Mouse (Mus musculus): ENCODE results near the gene Dhodh. TPM values are rescaled to one million over a fixed set of nuclear protein-coding genes. Genes with fewer than 3 reads are reported as not detected.

Dhodh gene
- total and polyA plus RNA-seq, 2 experiments from 2014 or later, result 26.4 to 77.9 TPM

GRCm38 (mm10) chr8:109641236-109641635 is 32.8 kb upstream of the Dhodh start:
- WGBS, result 67% methylated on average over 5 of the region's 5 CpGs
- H3K9ac ChIP-seq (replicated peaks; ENCODE audit: low read depth, low read length), result no peak overlapping the region
- H3K9me3 ChIP-seq (replicated peaks; ENCODE audit: control insufficient read depth, low read length), result no peaks in the 10 kb centered on the region
- H3K4me3 ChIP-seq (ENCODE audit: low read depth, low read length), result no peak overlapping the region
- H3K27me3 ChIP-seq (ENCODE audit: control insufficient read depth, insufficient read depth, low read length), result no peaks in the 10 kb centered on the region
- TF ChIP-seq EP300 (IDR thresholded peaks at IDR 0.05; ENCODE audit: low read depth) (no peak), CTCF (IDR thresholded peaks at IDR 0.05; ENCODE audit: low read depth) (no peak)
- H3K27ac ChIP-seq (ENCODE audit: low read depth), result no peak overlapping the region
- DNase-seq (ENCODE audit: low spot score), result no peak
- no peak for ATAC-seq (ENCODE audit: insufficient read depth, low read depth)
- no peaks in the 10 kb centered on the region for H3K4me1 ChIP-seq (ENCODE audit: control insufficient read depth, insufficient read depth)
- H3K36me3 ChIP-seq (replicated peaks; ENCODE audit: control insufficient read depth, insufficient read depth, low read length), result no peaks in the 10 kb centered on the region
- no peak overlapping the region for H3K4me2 ChIP-seq (ENCODE audit: low read depth, low read length)

DNA sequence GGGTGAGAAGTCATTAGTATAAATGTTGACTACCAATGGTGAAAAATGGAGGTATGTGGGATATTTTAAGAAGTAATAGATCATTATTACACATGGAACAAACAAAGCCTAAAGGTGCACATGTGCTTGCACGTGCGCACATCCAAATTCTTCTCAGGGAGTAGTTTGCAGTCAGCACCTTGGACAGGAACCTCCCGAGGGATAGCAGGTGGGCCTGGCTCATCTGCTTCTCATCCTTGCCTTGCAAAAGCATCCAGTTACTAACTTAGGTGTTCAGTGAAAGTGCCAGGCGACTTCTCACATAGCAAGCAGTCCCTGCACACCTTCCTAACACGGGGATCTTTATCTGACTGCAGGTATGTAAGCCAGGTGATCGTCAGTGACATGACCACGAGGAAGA is 31.9 kb upstream of the Dhodh start:
- TF ChIP-seq CTCF (IDR thresholded peaks at IDR 0.05; ENCODE audit: low read depth) (no peak), EP300 (IDR thresholded peaks at IDR 0.05; ENCODE audit: low read depth) (no peak)
- Histone ChIP-seq H3K9ac (replicated peaks; ENCODE audit: low read depth, low read length) (no peak overlapping the region), H3K36me3 (replicated peaks; ENCODE audit: control insufficient read depth, insufficient read depth, low read length) (no peaks in the 10 kb centered on the region), H3K27ac (ENCODE audit: low read depth) (no peak overlapping the region), H3K4me1 (ENCODE audit: control insufficient read depth, insufficient read depth) (no peaks in the 10 kb centered on the region), H3K27me3 (ENCODE audit: control insufficient read depth, insufficient read depth, low read length) (no peaks in the 10 kb centered on the region), H3K4me3 (ENCODE audit: low read depth, low read length) (no peak overlapping the region), H3K9me3 (replicated peaks; ENCODE audit: control insufficient read depth, low read length) (no peaks in the 10 kb centered on the region), H3K4me2 (ENCODE audit: low read depth, low read length) (no peak overlapping the region)
- DNase-seq (ENCODE audit: low spot score), result no peak
- 52% methylated on average over 7 of the region's 7 CpGs for WGBS
- ATAC-seq (ENCODE audit: insufficient read depth, low read depth), result no peak

DNA sequence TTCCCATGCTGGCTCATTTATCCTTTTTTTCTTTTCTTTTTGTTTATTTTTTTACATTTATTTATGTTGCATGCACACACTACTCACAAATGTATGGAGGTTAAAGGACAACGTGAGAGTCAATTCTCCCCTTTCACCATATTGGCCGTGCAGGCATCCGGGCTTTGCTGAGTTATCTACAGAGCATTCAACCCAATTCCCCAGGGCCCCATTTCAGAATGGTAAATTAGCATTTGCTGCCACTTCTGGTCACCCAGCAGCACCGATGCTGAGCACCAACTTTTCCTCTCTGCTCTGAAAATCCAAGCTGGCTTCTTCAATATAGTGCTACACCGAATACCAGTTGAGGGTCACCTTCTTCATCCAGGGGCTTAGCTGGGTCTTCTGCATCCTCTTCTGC is 30.4 kb upstream of the Dhodh start:
- WGBS, result 76% methylated on average over 5 of the region's 5 CpGs
- H3K36me3 ChIP-seq (replicated peaks; ENCODE audit: control insufficient read depth, insufficient read depth, low read length), result no peaks in the 10 kb centered on the region
- no peak overlapping the region for H3K9ac ChIP-seq (replicated peaks; ENCODE audit: low read depth, low read length)
- H3K4me3 ChIP-seq (ENCODE audit: low read depth, low read length), result no peak overlapping the region
- DNase-seq (ENCODE audit: low spot score), result no peak
- no peak for TF ChIP-seq EP300 (IDR thresholded peaks at IDR 0.05; ENCODE audit: low read depth)
- no peak for TF ChIP-seq CTCF (IDR thresholded peaks at IDR 0.05; ENCODE audit: low read depth)
- H3K27me3 ChIP-seq (ENCODE audit: control insufficient read depth, insufficient read depth, low read length), result no peaks in the 10 kb centered on the region
- H3K9me3 ChIP-seq (replicated peaks; ENCODE audit: control insufficient read depth, low read length), result no peaks in the 10 kb centered on the region
- no peak for ATAC-seq (ENCODE audit: insufficient read depth, low read depth)
- H3K27ac ChIP-seq (ENCODE audit: low read depth), result no peak overlapping the region
- no peak overlapping the region for H3K4me2 ChIP-seq (ENCODE audit: low read depth, low read length)
- H3K4me1 ChIP-seq (ENCODE audit: control insufficient read depth, insufficient read depth), result no peaks in the 10 kb centered on the region

DNA sequence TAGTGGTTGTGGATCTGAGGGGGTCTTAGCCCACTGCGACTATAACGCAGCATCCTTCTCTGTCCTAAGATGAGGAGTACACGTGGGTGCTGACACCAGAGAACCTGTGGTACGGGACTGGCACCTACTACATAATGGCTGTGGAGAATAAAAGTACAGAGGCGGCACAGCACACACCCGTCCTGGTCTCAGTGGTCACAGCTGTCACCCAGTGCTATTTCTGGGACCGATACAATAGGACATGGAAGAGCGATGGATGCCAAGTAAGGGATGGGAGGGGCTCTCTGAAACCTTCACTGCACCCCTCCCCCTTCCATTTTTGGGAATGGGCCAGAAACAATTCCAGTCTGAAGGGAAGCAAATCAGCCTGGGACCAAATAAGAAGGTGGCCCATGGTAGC is 26.7 kb upstream of the Dhodh start:
- H3K27ac ChIP-seq (ENCODE audit: low read depth), result no peak overlapping the region
- no peak overlapping the region for H3K4me3 ChIP-seq (ENCODE audit: low read depth, low read length)
- H3K9ac ChIP-seq (replicated peaks; ENCODE audit: low read depth, low read length), result no peak overlapping the region
- H3K36me3 ChIP-seq (replicated peaks; ENCODE audit: control insufficient read depth, insufficient read depth, low read length), result no peaks in the 10 kb centered on the region
- no peak overlapping the region for H3K4me2 ChIP-seq (ENCODE audit: low read depth, low read length)
- WGBS, result 76% methylated on average over 8 of the region's 8 CpGs
- no peak for ATAC-seq (ENCODE audit: insufficient read depth, low read depth)
- TF ChIP-seq EP300 (IDR thresholded peaks at IDR 0.05; ENCODE audit: low read depth), result no peak
- no peak for TF ChIP-seq CTCF (IDR thresholded peaks at IDR 0.05; ENCODE audit: low read depth)
- H3K9me3 ChIP-seq (replicated peaks; ENCODE audit: control insufficient read depth, low read length), result no peaks in the 10 kb centered on the region
- H3K27me3 ChIP-seq (ENCODE audit: control insufficient read depth, insufficient read depth, low read length), result no peaks in the 10 kb centered on the region
- no peaks in the 10 kb centered on the region for H3K4me1 ChIP-seq (ENCODE audit: control insufficient read depth, insufficient read depth)
- no peak for DNase-seq (ENCODE audit: low spot score)

GRCm38 (mm10) chr8:109632498-109632897 is 24.0 kb upstream of the Dhodh start:
- Histone ChIP-seq H3K27me3 (ENCODE audit: control insufficient read depth, insufficient read depth, low read length) (no peaks in the 10 kb centered on the region), H3K9me3 (replicated peaks; ENCODE audit: control insufficient read depth, low read length) (no peaks in the 10 kb centered on the region), H3K9ac (replicated peaks; ENCODE audit: low read depth, low read length) (no peak overlapping the region), H3K27ac (ENCODE audit: low read depth) (no peak overlapping the region), H3K36me3 (replicated peaks; ENCODE audit: control insufficient read depth, insufficient read depth, low read length) (no peaks in the 10 kb centered on the region), H3K4me2 (ENCODE audit: low read depth, low read length) (no peak overlapping the region), H3K4me3 (ENCODE audit: low read depth, low read length) (no peak overlapping the region), H3K4me1 (ENCODE audit: control insufficient read depth, insufficient read depth) (no peaks in the 10 kb centered on the region)
- 77% methylated on average over 5 of the region's 5 CpGs for WGBS
- TF ChIP-seq CTCF (IDR thresholded peaks at IDR 0.05; ENCODE audit: low read depth) (no peak), EP300 (IDR thresholded peaks at IDR 0.05; ENCODE audit: low read depth) (no peak)
- DNase-seq (ENCODE audit: low spot score), result no peak
- no peak for ATAC-seq (ENCODE audit: insufficient read depth, low read depth)

DNA sequence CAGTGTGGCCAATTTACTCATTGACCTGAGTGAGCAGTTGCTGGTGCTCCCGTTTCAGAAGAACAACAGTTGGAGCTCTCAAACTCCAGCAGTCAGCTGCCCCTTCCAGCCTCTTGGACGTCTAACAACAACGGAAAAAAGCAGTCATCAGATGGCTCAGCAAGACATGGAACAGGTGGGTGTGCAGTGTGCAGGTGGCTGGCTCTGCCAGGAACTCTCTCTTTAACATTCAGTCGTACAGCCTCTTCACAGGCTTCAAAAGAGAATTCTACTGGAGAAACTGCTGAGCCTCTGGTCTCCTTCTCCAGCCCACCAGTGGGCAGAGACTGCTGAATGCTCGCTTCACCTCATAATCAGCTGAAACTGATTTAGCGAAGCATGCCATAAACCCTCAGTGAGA is 20.2 kb upstream of the Dhodh start:
- no peak overlapping the region for H3K4me2 ChIP-seq (ENCODE audit: low read depth, low read length)
- no peak overlapping the region for H3K27ac ChIP-seq (ENCODE audit: low read depth)
- no peak overlapping the region for H3K9ac ChIP-seq (replicated peaks; ENCODE audit: low read depth, low read length)
- no peak for TF ChIP-seq EP300 (IDR thresholded peaks at IDR 0.05; ENCODE audit: low read depth)
- TF ChIP-seq CTCF (IDR thresholded peaks at IDR 0.05; ENCODE audit: low read depth), result no peak
- no peaks in the 10 kb centered on the region for H3K4me1 ChIP-seq (ENCODE audit: control insufficient read depth, insufficient read depth)
- no peaks in the 10 kb centered on the region for H3K9me3 ChIP-seq (replicated peaks; ENCODE audit: control insufficient read depth, low read length)
- no peaks in the 10 kb centered on the region for H3K27me3 ChIP-seq (ENCODE audit: control insufficient read depth, insufficient read depth, low read length)
- ATAC-seq (ENCODE audit: insufficient read depth, low read depth), result no peak
- no peak for DNase-seq (ENCODE audit: low spot score)
- WGBS, result 56% methylated on average over 6 of the region's 6 CpGs
- H3K4me3 ChIP-seq (ENCODE audit: low read depth, low read length), result no peak overlapping the region
- no peaks in the 10 kb centered on the region for H3K36me3 ChIP-seq (replicated peaks; ENCODE audit: control insufficient read depth, insufficient read depth, low read length)

All from heart, postnatal 0 days (tissue).